Mouse (Mus musculus) embryonic facial prominence, embryonic 13.5 days (tissue): ENCODE measurements around the gene Ppm1g. TPM values are rescaled to one million over a fixed set of nuclear protein-coding genes. Genes with fewer than 3 reads are reported as not detected.

Experiments
- ATAC-seq: fragments of 200-750 bp; cut with Nextera tagmentation; 2 replicates; pipeline ENCODE4 v1.8.0; 2017; ENCODE audit warnings: low read depth; ENCODE audit not compliant: insufficient number of reproducible peaks, insufficient read depth, low FRiP score, low TSS enrichment
- H3K27ac ChIP-seq: fragments of 300-500 bp; sonication (generic); 2 replicates; pipeline ENCODE4 v1.5.1; 2015; ENCODE audit warnings: moderate library complexity, mild to moderate bottlenecking, inconsistent platforms
- H3K27me3 ChIP-seq: fragments of 300-500 bp; sonication (generic); 2 replicates; pipeline ENCODE4 v1.6.1; 2015; ENCODE audit warnings: mild to moderate bottlenecking, inconsistent platforms
- H3K36me3 ChIP-seq: fragments of 300-500 bp; sonication (generic); 2 replicates; pipeline ENCODE4 v1.6.1; 2015; ENCODE audit warnings: mild to moderate bottlenecking, inconsistent platforms
- H3K4me1 ChIP-seq: fragments of 300-500 bp; sonication (generic); 2 replicates; pipeline ENCODE4 v1.6.1; 2015; ENCODE audit warnings: inconsistent platforms
- H3K4me2 ChIP-seq: fragments of 300-500 bp; sonication (generic); 2 replicates; pipeline ENCODE4 v1.6.1; 2015; ENCODE audit warnings: moderate library complexity, mild to moderate bottlenecking, inconsistent platforms
- H3K4me3 ChIP-seq: fragments of 300-500 bp; sonication (generic); 2 replicates; pipeline ENCODE4 v1.5.1; 2015; ENCODE audit warnings: mild to moderate bottlenecking, inconsistent platforms
- H3K9ac ChIP-seq: fragments of 300-500 bp; sonication (generic); 2 replicates; pipeline ENCODE4 v1.6.1; 2015; ENCODE audit warnings: mild to moderate bottlenecking, inconsistent platforms
- H3K9me3 ChIP-seq: fragments of 300-500 bp; sonication (generic); 2 replicates; pipeline ENCODE4 v1.6.1; 2016; ENCODE audit warnings: inconsistent platforms
- WGBS: fragments of 180-500 bp; shearing (Covaris S2); methylation state at CpG from one replicate; pipeline ENCODE4 v1.1.7; 2015; ENCODE audit warnings: mixed read lengths; 5-methylcytosine and 5-hydroxymethylcytosine counted together
- polyA plus RNA-seq: library from polyadenylated mRNA; unstranded; fragments of >200 nt; fragmentation: Nextera tagmentation; extraction: Ambion mirVana; gene quantifications from 2 replicates; pipeline ENCODE4 v1.2.1, GENCODE M21; 2015

Gene Ppm1g
- polyA plus RNA-seq, 1 experiment from 2014 or later: 139 TPM

GRCm38 (mm10) chr5:31198170-31198569, 22.3 kb downstream of the Ppm1g start:
- peaks cover 36% of the 10 kb centered on the region for H3K4me1 ChIP-seq
- H3K27me3 ChIP-seq: no peaks in the 10 kb centered on the region
- WGBS: 84% methylated on average over 9 of the region's 9 CpGs
- H3K9me3 ChIP-seq: peaks cover 6% of the 10 kb centered on the region
- no peak overlapping the region for H3K27ac ChIP-seq
- H3K4me2 ChIP-seq: no peak overlapping the region
- H3K9ac ChIP-seq: no peak overlapping the region
- ATAC-seq: no peak
- H3K4me3 ChIP-seq: no peak overlapping the region
- peaks cover 70% of the 10 kb centered on the region for H3K36me3 ChIP-seq

GRCm38 (mm10) chr5:31197072-31197471, 23.4 kb downstream of the Ppm1g start:
- ATAC-seq: no peak
- Histone ChIP-seq H3K9ac (no peak overlapping the region), H3K4me2 (no peak overlapping the region), H3K36me3 (peaks cover 62% of the 10 kb centered on the region), H3K9me3 (peaks cover 6% of the 10 kb centered on the region), H3K27ac (no peak overlapping the region), H3K27me3 (no peaks in the 10 kb centered on the region), H3K4me1 (peaks cover 30% of the 10 kb centered on the region), H3K4me3 (no peak overlapping the region)
- WGBS: 91% methylated on average over 12 of the region's 12 CpGs

- H3K27me3 ChIP-seq: no peaks in the 10 kb centered on the region
- peaks cover 65% of the 10 kb centered on the region for H3K36me3 ChIP-seq
- H3K4me3 ChIP-seq: no peak overlapping the region
- no peak overlapping the region for H3K27ac ChIP-seq
- H3K9ac ChIP-seq: no peak overlapping the region
- 95% methylated on average over 10 of the region's 10 CpGs for WGBS
- ATAC-seq: no peak
- peaks cover 36% of the 10 kb centered on the region for H3K4me1 ChIP-seq
- H3K4me2 ChIP-seq: no peak overlapping the region
- peaks cover 6% of the 10 kb centered on the region for H3K9me3 ChIP-seq
Measured at GRCm38 (mm10) chr5:31196207-31196606, 24.3 kb downstream of the Ppm1g start.

- Histone ChIP-seq H3K9me3 (peaks cover 6% of the 10 kb centered on the region), H3K27me3 (no peaks in the 10 kb centered on the region), H3K4me2 (no peak overlapping the region), H3K9ac (no peak overlapping the region), H3K4me1 (peaks cover 31% of the 10 kb centered on the region), H3K36me3 (peaks cover 69% of the 10 kb centered on the region), H3K4me3 (no peak overlapping the region), H3K27ac (no peak overlapping the region)
- 92% methylated on average over 4 of the region's 4 CpGs for WGBS
- no peak for ATAC-seq
Measured at GRCm38 (mm10) chr5:31195671-31196070, 24.8 kb downstream of the Ppm1g start.

GRCm38 (mm10) chr5:31194486-31195485, 25.7 kb downstream of the Ppm1g start:
- H3K9me3 ChIP-seq: no peaks in the 10 kb centered on the region
- no peak for ATAC-seq
- peak overlapping the region; percentile 83 for H3K4me2 ChIP-seq
- peaks cover 69% of the 10 kb centered on the region for H3K36me3 ChIP-seq
- WGBS: 92% methylated on average over 16 of the region's 16 CpGs
- no peak overlapping the region for H3K27ac ChIP-seq
- peak overlapping the region; percentile 87 for H3K4me3 ChIP-seq
- no peak overlapping the region; the same call in 1 of the 2 replicates for H3K9ac ChIP-seq
- H3K27me3 ChIP-seq: no peaks in the 10 kb centered on the region
- H3K4me1 ChIP-seq: peaks cover 23% of the 10 kb centered on the region

- Histone ChIP-seq H3K4me3 (peak overlapping the region; percentile 87), H3K4me1 (peaks cover 21% of the 10 kb centered on the region), H3K27me3 (no peaks in the 10 kb centered on the region), H3K9ac (peak overlapping the region; percentile 97), H3K9me3 (no peaks in the 10 kb centered on the region), H3K27ac (peak overlapping the region; percentile 89), H3K4me2 (peak overlapping the region; percentile 83), H3K36me3 (peaks cover 67% of the 10 kb centered on the region)
- no peak for ATAC-seq
- 11% methylated on average over 25 of the region's 25 CpGs for WGBS
Measured at GRCm38 (mm10) chr5:31193631-31194281, 26.7 kb downstream of the Ppm1g start.

GRCm38 (mm10) chr5:31192939-31193630, 27.4 kb downstream of the Ppm1g start, which contains the start of the genes Snx17 and Eif2b4:
Snx17 (plus strand) TSS chr5:31193227.
Eif2b4 (minus strand) TSS chr5:31193430.
- Histone ChIP-seq H3K4me3 (peak within 1 kb of the TSS; percentile 87), H3K27ac (peak within 1 kb of the TSS; percentile 89), H3K36me3 (peaks cover 67% of the 10 kb centered on the region), H3K4me2 (peak within 1 kb of the TSS; percentile 83), H3K9ac (peak within 1 kb of the TSS; percentile 97), H3K9me3 (no peaks in the 10 kb centered on the region), H3K27me3 (no peaks in the 10 kb centered on the region), H3K4me1 (peaks cover 21% of the 10 kb centered on the region)
- peak; percentile 95 for ATAC-seq
- under 1% methylated on average over 48 of the region's 48 CpGs for WGBS

- H3K27ac ChIP-seq: peak overlapping the region; percentile 70
Measured at GRCm38 (mm10) chr5:31192045-31192938, 28.2 kb downstream of the Ppm1g start.

GRCm38 (mm10) chr5:31190201-31190600, 30.3 kb downstream of the Ppm1g start:
- Histone ChIP-seq H3K27me3 (no peaks in the 10 kb centered on the region), H3K9ac (no peak overlapping the region), H3K9me3 (no peaks in the 10 kb centered on the region), H3K4me1 (peaks cover 21% of the 10 kb centered on the region), H3K27ac (no peak overlapping the region), H3K4me2 (no peak overlapping the region), H3K4me3 (0 out of 2 replicates have a peak overlapping the region, but pooled peaks have one; percentile 3), H3K36me3 (peaks cover 52% of the 10 kb centered on the region)
- WGBS: 90% methylated on average over 9 of the region's 9 CpGs
- no peak for ATAC-seq

More at GRCm38 (mm10) chr5:31192045-31192938, 28.2 kb downstream of the Ppm1g start:
- 12% methylated on average over 42 of the region's 42 CpGs for WGBS
- ATAC-seq: peak; percentile 56
- Histone ChIP-seq H3K4me2 (peak overlapping the region; percentile 81), H3K36me3 (peaks cover 67% of the 10 kb centered on the region), H3K4me3 (peak overlapping the region; percentile 87), H3K9me3 (no peaks in the 10 kb centered on the region), H3K9ac (peak overlapping the region; percentile 97), H3K4me1 (peaks cover 21% of the 10 kb centered on the region), H3K27me3 (no peaks in the 10 kb centered on the region)

- H3K4me1 ChIP-seq: peaks cover 11% of the 10 kb centered on the region
- no peak for ATAC-seq
- no peaks in the 10 kb centered on the region for H3K9me3 ChIP-seq
- no peak overlapping the region for H3K9ac ChIP-seq
- no peaks in the 10 kb centered on the region for H3K27me3 ChIP-seq
- H3K4me2 ChIP-seq: no peak overlapping the region
- no peak overlapping the region for H3K4me3 ChIP-seq
- 82% methylated on average over 4 of the region's 4 CpGs for WGBS
- peaks cover 46% of the 10 kb centered on the region for H3K36me3 ChIP-seq
- H3K27ac ChIP-seq: no peak overlapping the region
Measured at GRCm38 (mm10) chr5:31188223-31188840, 32.2 kb downstream of the Ppm1g start.
